Mouse (Mus musculus) intestine, embryonic 15.5 days (tissue): ENCODE measurements around the gene Hsd17b12. TPM values are rescaled to one million over a fixed set of nuclear protein-coding genes. Genes with fewer than 3 reads are reported as not detected.
A peak's percentile ranks its signal among the peaks of the same experiment; 100 is the strongest.

Experiments used
- ATAC-seq: fragments of 200-750 bp; cut with Nextera tagmentation; 2 replicates; pipeline ENCODE4 v1.8.0; 2017; ENCODE audit warnings: moderate TSS enrichment, moderate library complexity
- H3K27ac ChIP-seq: fragments of 300-500 bp; sonication (generic); 2 replicates; pipeline ENCODE4 v1.5.1; 2015; ENCODE audit warnings: mild to moderate bottlenecking, inconsistent platforms
- H3K27me3 ChIP-seq: fragments of 300-500 bp; sonication (generic); replicated peaks from 2 replicates; pipeline ENCODE4 v1.6.1; 2015; ENCODE audit warnings: inconsistent platforms
- H3K36me3 ChIP-seq: fragments of 300-500 bp; sonication (generic); 2 replicates; pipeline ENCODE4 v1.6.1; 2015; ENCODE audit warnings: inconsistent platforms
- H3K4me1 ChIP-seq: fragments of 300-500 bp; sonication (generic); replicated peaks from 2 replicates; pipeline ENCODE4 v1.6.1; 2015; ENCODE audit warnings: inconsistent platforms
- H3K4me2 ChIP-seq: fragments of 300-500 bp; sonication (generic); replicated peaks from 2 replicates; pipeline ENCODE4 v1.6.1; 2015; ENCODE audit warnings: mild to moderate bottlenecking, inconsistent platforms
- H3K4me3 ChIP-seq: fragments of 300-500 bp; sonication (generic); replicated peaks from 2 replicates; pipeline ENCODE4 v1.5.1; 2015; ENCODE audit warnings: inconsistent platforms
- H3K9ac ChIP-seq: fragments of 300-500 bp; sonication (generic); 2 replicates; pipeline ENCODE4 v1.6.1; 2015; ENCODE audit warnings: inconsistent platforms
- H3K9me3 ChIP-seq: fragments of 300-500 bp; sonication (generic); 2 replicates; pipeline ENCODE4 v1.6.1; 2016; ENCODE audit warnings: inconsistent platforms
- WGBS: fragments of 180-500 bp; shearing (Covaris S2); methylation state at CpG from one replicate; pipeline ENCODE4 v1.1.7; 2015; 5-methylcytosine and 5-hydroxymethylcytosine counted together
- polyA plus RNA-seq: library from polyadenylated mRNA; unstranded; fragments of >200 nt; fragmentation: Nextera tagmentation; extraction: Ambion mirVana; gene quantifications from 2 replicates; pipeline ENCODE4 v1.2.1, GENCODE M21; 2015

Hsd17b12 gene
- 157 and 159 TPM in 2 replicates for polyA plus RNA-seq

DNA sequence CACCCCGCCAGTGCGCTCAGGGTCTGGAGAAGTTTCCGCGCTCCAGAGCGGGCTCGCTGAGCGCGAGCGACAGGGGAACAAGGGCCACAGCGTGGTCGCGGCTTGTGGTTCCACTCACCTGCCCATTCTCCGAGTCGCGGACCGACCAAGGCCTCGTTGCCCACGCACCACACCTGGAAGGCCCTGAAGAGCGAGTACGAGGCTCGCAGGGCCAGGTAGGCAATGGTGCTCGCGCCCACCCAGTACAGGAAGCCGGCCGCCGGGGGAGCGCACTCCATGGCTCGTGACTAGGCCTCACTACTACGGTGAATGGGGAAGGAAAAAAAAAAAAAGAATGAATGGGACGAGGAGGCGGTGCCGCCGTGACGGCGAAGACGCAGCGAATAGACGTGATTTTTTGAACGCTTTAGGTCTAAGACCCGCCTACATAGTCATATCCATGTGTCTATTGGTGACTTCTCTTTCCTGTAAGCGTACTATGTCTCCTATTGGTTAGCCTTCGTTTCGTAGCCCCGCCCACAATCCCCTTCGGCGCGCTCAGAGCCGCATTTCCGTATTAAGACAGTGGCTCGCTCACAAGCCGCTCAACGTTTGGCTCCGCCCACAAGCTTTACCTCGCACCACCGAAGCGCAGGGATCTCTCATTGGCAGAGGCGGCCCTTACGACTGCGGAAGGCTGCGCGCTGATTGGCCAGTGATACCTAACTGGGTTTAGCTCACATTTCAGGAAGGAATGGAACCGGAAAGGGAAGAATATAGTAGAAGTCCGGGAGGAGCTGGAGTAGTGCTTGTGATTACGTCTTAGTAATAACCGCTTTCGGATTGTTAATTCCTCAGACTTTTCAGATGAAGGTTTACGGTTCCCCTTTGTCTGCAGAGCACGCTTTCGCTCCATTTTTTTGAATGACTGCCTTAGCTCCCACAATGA lies at the start of gene Hsd17b12:
Hsd17b12 (minus strand) TSS at position 373 of the 928 bp plus-strand sequence.
- H3K9ac ChIP-seq, result peak within 1 kb of the TSS; percentile 89
- H3K4me2 ChIP-seq, result peak within 1 kb of the TSS; percentile 59
- H3K4me1 ChIP-seq, result peaks cover 10% of the 10 kb centered on the region; the same call in 1 of the 2 replicates
- WGBS, result under 1% methylated on average over 69 of the region's 69 CpGs
- no peaks in the 10 kb centered on the region for H3K27me3 ChIP-seq
- no peaks in the 10 kb centered on the region for H3K9me3 ChIP-seq
- peak within 1 kb of the TSS; percentile 94 for H3K27ac ChIP-seq
- peak; percentile 99 for ATAC-seq
- H3K4me3 ChIP-seq, result peak within 1 kb of the TSS; percentile 92
- no peaks in the 10 kb centered on the region for H3K36me3 ChIP-seq

DNA sequence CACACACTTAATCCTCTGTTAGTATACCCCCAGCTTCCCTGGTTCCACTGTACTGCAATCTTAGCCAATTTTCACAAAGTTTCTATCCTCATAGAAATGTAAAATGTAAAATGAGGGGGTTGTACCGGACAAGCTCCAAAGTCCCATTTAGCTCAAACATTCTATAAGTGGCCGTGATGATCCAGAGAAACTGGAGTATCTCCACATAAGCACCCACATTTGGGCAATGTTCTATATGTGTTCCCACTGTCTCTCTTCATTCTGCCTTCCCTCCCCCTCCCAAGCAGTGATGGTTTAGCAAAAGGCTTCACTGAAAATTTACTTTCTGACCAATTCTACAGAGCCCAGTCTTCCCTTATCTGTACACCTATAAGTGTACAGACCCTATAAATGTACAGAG lies 27.1 kb upstream of the Hsd17b12 start:
- Histone ChIP-seq H3K4me1 (no peaks in the 10 kb centered on the region), H3K4me2 (no peak overlapping the region), H3K4me3 (no peak overlapping the region), H3K9me3 (no peaks in the 10 kb centered on the region), H3K36me3 (no peaks in the 10 kb centered on the region), H3K27ac (no peak overlapping the region), H3K9ac (no peak overlapping the region), H3K27me3 (peaks cover 14% of the 10 kb centered on the region; the same call in 1 of the 2 replicates)
- WGBS, result 84% methylated on average over 2 of the region's 2 CpGs
- no peak for ATAC-seq

DNA sequence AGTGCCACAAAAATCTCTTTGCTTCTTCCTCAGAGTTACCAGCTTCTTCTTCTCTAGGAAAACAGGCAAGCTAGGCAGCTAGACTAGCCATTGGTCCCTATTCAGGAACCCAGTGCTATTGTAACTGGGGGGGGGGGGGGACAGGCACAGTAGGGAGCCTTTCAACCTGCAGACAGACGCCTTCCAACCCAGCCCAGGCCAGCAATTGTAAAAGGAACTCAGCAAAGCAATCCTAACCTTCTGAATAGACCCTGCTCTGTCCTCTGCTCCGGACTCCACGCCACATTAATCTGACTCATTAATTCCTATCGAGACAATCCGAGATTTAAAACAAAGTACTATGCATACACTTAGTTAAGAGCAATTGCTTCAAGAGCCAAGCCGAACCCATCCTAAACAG lies 26.4 kb upstream of the Hsd17b12 start:
- H3K9me3 ChIP-seq, result no peaks in the 10 kb centered on the region
- ATAC-seq, result no peak

DNA sequence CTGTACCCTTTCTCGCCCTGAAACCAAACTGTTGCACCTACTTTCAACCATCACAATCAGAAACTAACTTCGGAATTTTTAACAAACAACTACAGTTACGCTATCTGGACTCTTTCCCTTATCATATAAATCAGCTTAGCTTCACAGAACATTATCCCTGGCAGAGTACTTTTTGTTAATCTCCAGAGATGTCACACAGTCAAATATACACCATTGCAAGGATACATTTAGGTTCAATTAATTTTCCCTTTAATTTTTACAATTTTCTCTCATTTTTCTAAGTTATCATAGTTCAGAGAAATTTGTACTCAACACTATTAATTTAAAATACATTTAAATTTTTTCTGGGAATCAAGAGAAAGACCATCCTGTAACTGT lies 21.3 kb upstream of the Hsd17b12 start:
- peaks cover 7% of the 10 kb centered on the region; the same call in 1 of the 2 replicates for H3K4me1 ChIP-seq
- H3K27ac ChIP-seq, result no peak overlapping the region
- H3K4me2 ChIP-seq, result 0 out of 2 replicates have a peak overlapping the region, but pooled peaks have one; percentile 4
- H3K36me3 ChIP-seq, result no peaks in the 10 kb centered on the region
- peak; percentile 60 for ATAC-seq
- under 1% methylated on average over 3 of the region's 3 CpGs for WGBS
- no peaks in the 10 kb centered on the region for H3K9me3 ChIP-seq
- peak overlapping the region; percentile 72; the same call in 1 of the 2 replicates for H3K4me3 ChIP-seq
- H3K9ac ChIP-seq, result no peak overlapping the region
- peaks cover 9% of the 10 kb centered on the region; the same call in 1 of the 2 replicates for H3K27me3 ChIP-seq

More for the DNA sequence above, 26.4 kb upstream of the Hsd17b12 start:
- no peak overlapping the region for H3K9ac ChIP-seq
- no peak overlapping the region for H3K4me2 ChIP-seq
- no peak overlapping the region for H3K27ac ChIP-seq
- WGBS, result 39% methylated on average over 6 of the region's 6 CpGs
- no peak overlapping the region for H3K4me3 ChIP-seq
- H3K4me1 ChIP-seq, result no peaks in the 10 kb centered on the region
- peaks cover 14% of the 10 kb centered on the region; the same call in 1 of the 2 replicates for H3K27me3 ChIP-seq
- H3K36me3 ChIP-seq, result no peaks in the 10 kb centered on the region

DNA sequence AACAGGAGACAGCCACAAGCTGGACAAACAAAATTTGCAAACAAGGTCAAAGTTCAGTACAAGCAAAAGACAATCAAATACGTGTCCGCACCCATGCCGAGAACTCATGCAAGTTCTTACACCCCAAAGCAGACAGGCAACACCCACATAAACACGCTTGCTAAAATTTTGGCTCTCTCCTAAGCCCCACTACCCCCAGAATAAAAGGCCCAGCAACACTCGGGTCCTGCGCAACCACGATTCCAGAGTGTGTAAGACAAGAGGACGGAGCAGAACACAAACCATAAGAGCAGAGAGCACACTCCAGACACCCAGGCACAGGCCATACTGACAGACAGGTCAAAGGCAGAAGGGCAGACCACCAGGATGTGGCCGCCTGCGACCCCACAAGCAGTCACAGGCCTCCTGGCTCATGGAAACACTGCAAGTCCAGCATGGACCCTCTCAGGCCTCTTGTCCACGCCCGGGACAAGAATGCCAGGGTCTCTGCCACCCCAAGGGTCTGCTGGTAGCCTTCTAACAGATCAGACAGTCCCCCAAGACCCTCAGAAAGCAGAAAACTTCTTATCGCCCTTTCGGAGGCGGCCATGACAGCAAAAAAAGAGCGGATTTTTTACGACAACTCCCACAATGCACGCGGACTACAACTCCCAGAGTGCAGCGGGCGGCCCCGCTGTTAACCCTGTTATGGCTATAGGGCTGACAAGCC lies 20.7 kb upstream of the Hsd17b12 start:
- H3K27me3 ChIP-seq, result peaks cover 7% of the 10 kb centered on the region; the same call in 1 of the 2 replicates
- H3K4me3 ChIP-seq, result peak overlapping the region; percentile 72
- peak overlapping the region; percentile 61 for H3K4me2 ChIP-seq
- ATAC-seq, result peak; percentile 98
- peaks cover 7% of the 10 kb centered on the region; the same call in 1 of the 2 replicates for H3K4me1 ChIP-seq
- no peaks in the 10 kb centered on the region for H3K9me3 ChIP-seq
- no peaks in the 10 kb centered on the region for H3K36me3 ChIP-seq
- H3K27ac ChIP-seq, result no peak overlapping the region
- peak overlapping the region; percentile 85 for H3K9ac ChIP-seq
- 1% methylated on average over 22 of the region's 22 CpGs for WGBS

DNA sequence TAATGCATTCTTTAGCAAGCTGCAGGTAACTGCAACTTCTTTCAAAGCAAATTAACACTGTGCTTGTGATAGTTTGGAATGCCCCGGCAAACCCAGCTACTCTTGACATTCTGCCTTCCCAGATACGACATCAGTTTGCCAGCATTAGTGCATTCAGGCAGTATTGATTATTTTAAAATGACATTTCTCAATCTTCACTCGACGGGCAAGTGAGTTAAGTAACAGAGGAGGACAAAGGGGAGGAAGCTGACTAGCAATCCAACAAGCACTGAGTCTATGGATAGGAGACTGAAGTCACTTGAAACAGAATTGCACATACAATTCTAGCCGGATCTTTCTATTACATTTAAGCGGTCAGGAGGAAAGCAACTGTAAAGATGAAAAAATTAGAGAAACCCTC lies 19.5 kb upstream of the Hsd17b12 start:
- H3K4me1 ChIP-seq, result peaks cover 7% of the 10 kb centered on the region; the same call in 1 of the 2 replicates
- H3K9me3 ChIP-seq, result no peaks in the 10 kb centered on the region
- H3K27me3 ChIP-seq, result no peaks in the 10 kb centered on the region
- no peak overlapping the region for H3K4me3 ChIP-seq
- H3K27ac ChIP-seq, result no peak overlapping the region
- peak overlapping the region; percentile 61; the same call in 1 of the 2 replicates for H3K4me2 ChIP-seq
- H3K36me3 ChIP-seq, result no peaks in the 10 kb centered on the region
- ATAC-seq, result no peak
- no peak overlapping the region for H3K9ac ChIP-seq
- 74% methylated on average over 6 of the region's 6 CpGs for WGBS

DNA sequence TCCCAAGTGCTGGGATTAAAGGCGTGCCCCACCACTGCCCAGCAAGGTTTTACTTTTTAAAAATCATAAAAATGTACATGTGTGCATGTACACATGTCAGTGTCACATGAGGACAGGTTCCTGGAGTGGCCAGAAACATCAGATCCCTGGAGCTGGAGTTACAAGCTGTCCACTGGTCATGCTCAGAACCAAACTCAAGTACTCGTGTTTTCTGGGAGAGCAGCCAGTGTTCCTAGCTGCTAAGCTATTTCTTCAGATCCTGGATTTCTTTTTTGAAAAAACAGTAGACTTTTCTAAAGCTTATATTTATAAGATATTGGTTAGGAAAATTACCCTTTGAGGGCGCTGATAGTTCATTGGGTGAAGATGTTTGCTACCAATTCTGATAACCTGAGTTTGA lies 18.6 kb upstream of the Hsd17b12 start:
- no peak overlapping the region for H3K9ac ChIP-seq
- H3K27me3 ChIP-seq, result no peaks in the 10 kb centered on the region
- no peak overlapping the region for H3K4me3 ChIP-seq
- no peak overlapping the region for H3K27ac ChIP-seq
- H3K4me1 ChIP-seq, result peaks cover 7% of the 10 kb centered on the region; the same call in 1 of the 2 replicates
- H3K36me3 ChIP-seq, result no peaks in the 10 kb centered on the region
- no peaks in the 10 kb centered on the region for H3K9me3 ChIP-seq
- no peak for ATAC-seq
- WGBS, result 87% methylated on average over 3 of the region's 3 CpGs
- H3K4me2 ChIP-seq, result no peak overlapping the region

DNA sequence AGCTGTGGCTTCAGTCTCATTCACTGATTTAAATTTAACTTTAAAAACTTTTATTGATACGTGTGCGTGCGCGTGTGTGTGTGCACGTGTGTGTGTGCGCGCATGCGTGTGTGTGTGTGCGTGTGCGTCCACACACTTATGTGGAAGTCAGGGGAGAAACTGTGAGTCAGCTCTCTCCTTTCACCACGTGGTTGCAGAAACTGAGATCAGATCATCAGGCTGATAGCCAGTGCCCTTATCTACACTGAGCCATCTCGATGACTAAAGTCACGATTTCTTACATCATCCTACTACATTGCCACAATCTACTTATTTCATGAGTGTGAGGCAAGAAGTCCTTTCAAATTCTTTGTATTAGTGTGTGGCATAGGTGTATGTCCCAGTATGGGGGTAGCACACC lies 15.8 kb upstream of the Hsd17b12 start:
- Histone ChIP-seq H3K4me3 (no peak overlapping the region), H3K4me2 (no peak overlapping the region), H3K36me3 (no peaks in the 10 kb centered on the region), H3K9ac (no peak overlapping the region), H3K9me3 (no peaks in the 10 kb centered on the region), H3K27me3 (no peaks in the 10 kb centered on the region), H3K4me1 (peaks cover 7% of the 10 kb centered on the region; the same call in 1 of the 2 replicates), H3K27ac (no peak overlapping the region)
- no peak for ATAC-seq
- WGBS, result 91% methylated on average over 13 of the region's 13 CpGs

DNA sequence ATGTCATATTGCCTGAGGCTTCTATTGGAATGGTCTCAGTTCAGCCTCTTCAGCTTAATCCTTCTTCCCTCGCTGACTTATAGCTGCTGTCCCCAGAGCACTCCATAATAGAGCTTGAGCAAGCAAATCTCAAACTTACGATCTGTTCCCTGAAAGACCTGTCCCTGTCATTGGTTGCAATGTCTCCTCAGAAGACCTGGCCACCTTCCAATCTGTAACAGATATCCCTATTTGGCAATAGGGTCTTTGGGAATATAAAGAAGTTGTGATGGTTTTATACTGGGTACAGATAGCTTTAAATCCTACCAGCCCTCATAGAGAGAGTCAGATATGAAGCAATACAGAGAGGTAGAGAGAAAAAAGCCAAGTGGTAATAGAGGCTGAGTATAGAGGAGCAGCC lies 5.4 kb upstream of the Hsd17b12 start:
- H3K27ac ChIP-seq, result no peak overlapping the region
- no peaks in the 10 kb centered on the region for H3K27me3 ChIP-seq
- H3K4me1 ChIP-seq, result no peaks in the 10 kb centered on the region
- no peak for ATAC-seq
- no peak overlapping the region for H3K4me2 ChIP-seq
- no peaks in the 10 kb centered on the region for H3K9me3 ChIP-seq
- H3K9ac ChIP-seq, result no peak overlapping the region
- H3K36me3 ChIP-seq, result no peaks in the 10 kb centered on the region
- 64% methylated on average over 2 of the region's 2 CpGs for WGBS
- no peak overlapping the region for H3K4me3 ChIP-seq

DNA sequence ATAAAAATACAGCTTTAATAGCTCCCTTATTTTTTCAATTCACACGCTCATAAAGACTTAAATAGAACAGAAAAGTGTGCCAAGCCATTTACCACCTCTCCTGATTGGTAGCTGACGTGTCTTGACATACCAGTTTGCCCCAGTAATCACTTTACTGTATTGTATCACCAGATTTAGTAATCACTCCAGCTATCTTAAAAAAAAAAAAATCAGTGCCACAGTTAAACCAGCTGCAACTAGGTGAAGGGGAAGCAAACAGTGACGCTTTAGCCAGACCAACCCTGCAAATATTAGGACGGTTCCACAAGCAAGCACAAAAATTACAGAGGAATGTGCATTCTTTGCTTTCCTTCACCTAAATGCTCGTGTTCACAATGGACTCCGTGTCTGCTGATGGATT lies 4.4 kb upstream of the Hsd17b12 start:
- Histone ChIP-seq H3K4me1 (no peaks in the 10 kb centered on the region), H3K36me3 (no peaks in the 10 kb centered on the region), H3K9me3 (no peaks in the 10 kb centered on the region), H3K4me2 (no peak overlapping the region), H3K9ac (no peak overlapping the region), H3K27ac (no peak overlapping the region), H3K4me3 (no peak overlapping the region), H3K27me3 (no peaks in the 10 kb centered on the region)
- no peak for ATAC-seq
- 59% methylated on average over 6 of the region's 6 CpGs for WGBS

DNA sequence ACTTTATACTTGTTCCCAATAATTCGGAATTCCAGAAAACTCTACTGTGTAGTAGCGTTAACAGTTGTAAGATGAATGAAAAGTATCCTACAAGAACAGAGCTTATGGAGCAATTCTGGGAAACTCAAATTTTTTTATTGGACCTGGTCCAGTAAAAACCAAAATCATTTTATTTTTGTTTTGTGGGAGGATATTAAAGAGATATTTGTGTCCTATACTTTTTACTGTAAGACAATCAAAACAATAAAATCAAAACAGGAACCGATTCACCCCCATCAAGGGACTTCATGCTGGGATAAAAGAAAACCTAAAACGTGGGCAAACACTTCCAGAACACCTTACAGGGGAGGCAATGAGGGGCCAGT lies 738 bp upstream of the Hsd17b12 start:
- WGBS, result 21% methylated on average over 4 of the region's 4 CpGs

DNA sequence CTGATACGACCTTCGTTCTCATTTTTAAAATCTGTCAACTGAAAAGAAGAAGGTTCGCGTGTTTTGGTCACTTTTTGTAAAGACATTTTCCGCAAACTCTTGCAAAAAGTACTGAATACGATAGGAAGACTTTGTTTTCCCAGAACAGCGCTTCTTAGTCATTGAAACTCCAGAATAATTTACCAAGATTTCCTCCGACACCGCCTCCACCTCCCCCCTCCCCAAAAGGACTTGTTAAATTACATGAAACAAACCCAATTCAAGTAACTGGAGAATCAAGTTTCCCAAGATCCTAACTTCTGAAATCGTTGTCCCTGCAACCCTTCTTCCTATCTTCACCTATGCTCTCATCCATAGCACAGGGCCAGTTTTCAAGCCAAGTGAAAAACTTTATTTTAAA lies 713 bp downstream of the Hsd17b12 start:
- H3K36me3 ChIP-seq, result no peaks in the 10 kb centered on the region
- no peaks in the 10 kb centered on the region for H3K9me3 ChIP-seq
- peak overlapping the region; percentile 94; the same call in 1 of the 2 replicates for H3K27ac ChIP-seq
- WGBS, result under 1% methylated on average over 10 of the region's 10 CpGs
- peak overlapping the region; percentile 92 for H3K4me3 ChIP-seq
- H3K9ac ChIP-seq, result peak overlapping the region; percentile 89
- H3K4me1 ChIP-seq, result peaks cover 10% of the 10 kb centered on the region; the same call in 1 of the 2 replicates
- ATAC-seq, result no peak
- peak overlapping the region; percentile 59 for H3K4me2 ChIP-seq
- H3K27me3 ChIP-seq, result no peaks in the 10 kb centered on the region

More for the DNA sequence above, 738 bp upstream of the Hsd17b12 start:
- no peaks in the 10 kb centered on the region for H3K27me3 ChIP-seq
- peak overlapping the region; percentile 36 for H3K4me3 ChIP-seq
- H3K4me1 ChIP-seq, result peaks cover 10% of the 10 kb centered on the region; the same call in 1 of the 2 replicates
- peak; percentile 1; the same call in 1 of the 2 replicates for ATAC-seq
- H3K36me3 ChIP-seq, result no peaks in the 10 kb centered on the region
- no peaks in the 10 kb centered on the region for H3K9me3 ChIP-seq
- H3K9ac ChIP-seq, result no peak overlapping the region
- peak overlapping the region; percentile 52 for H3K4me2 ChIP-seq
- H3K27ac ChIP-seq, result peak overlapping the region; percentile 74
